Mouse (Mus musculus) midbrain, embryonic 10.5 days (tissue): ENCODE data around the gene Tsfm. TPM values are rescaled to one million over a fixed set of nuclear protein-coding genes. Genes with fewer than 3 reads are reported as not detected.
A peak's percentile ranks its signal among the peaks of the same experiment; 100 is the strongest.
"Not testable (repeated sequence)": the region's sequence is repeated elsewhere in the genome, so short reads cannot be mapped to it uniquely, and the experiment has no call there.

Experiments used
- DNase-seq: peaks from one replicate; pipeline ENCODE4 v3.0.0-alpha.2; 2017; ENCODE audit warnings: low spot score
- H3K27ac ChIP-seq: fragments of 300-500 bp; sonication (generic); replicated peaks from 2 replicates; pipeline ENCODE4 v1.5.1; 2016; ENCODE audit warnings: mild to moderate bottlenecking
- H3K27me3 ChIP-seq: fragments of 300-500 bp; sonication (generic); 2 replicates; pipeline ENCODE4 v1.6.1; 2016; ENCODE audit warnings: low read depth, mild to moderate bottlenecking; ENCODE audit not compliant: poor library complexity, severe bottlenecking
- H3K36me3 ChIP-seq: fragments of 300-500 bp; sonication (generic); 2 replicates; pipeline ENCODE4 v1.6.1; 2016; ENCODE audit warnings: mild to moderate bottlenecking, moderate library complexity
- H3K4me1 ChIP-seq: fragments of 300-500 bp; sonication (generic); 2 replicates; pipeline ENCODE4 v1.6.1; 2016
- H3K4me3 ChIP-seq: fragments of 300-500 bp; sonication (generic); 2 replicates; pipeline ENCODE4 v1.5.1; 2016; ENCODE audit warnings: mild to moderate bottlenecking, moderate library complexity
- H3K9me3 ChIP-seq: fragments of 300-500 bp; sonication (generic); replicated peaks from 2 replicates; pipeline ENCODE4 v1.6.1; 2016; ENCODE audit warnings: mild to moderate bottlenecking
- WGBS: fragments of 180-500 bp; shearing (Covaris S2); methylation state at CpG from one replicate; pipeline ENCODE4 v1.1.7; 2016; 5-methylcytosine and 5-hydroxymethylcytosine counted together
- polyA plus RNA-seq: library from polyadenylated mRNA; unstranded; fragments of >200 nt; fragmentation: Nextera tagmentation; extraction: Ambion mirVana; gene quantifications from 2 replicates; pipeline ENCODE4 v1.2.1, GENCODE M21; 2016

The Tsfm gene
- 101 and 107 TPM in 2 replicates for polyA plus RNA-seq

DNA sequence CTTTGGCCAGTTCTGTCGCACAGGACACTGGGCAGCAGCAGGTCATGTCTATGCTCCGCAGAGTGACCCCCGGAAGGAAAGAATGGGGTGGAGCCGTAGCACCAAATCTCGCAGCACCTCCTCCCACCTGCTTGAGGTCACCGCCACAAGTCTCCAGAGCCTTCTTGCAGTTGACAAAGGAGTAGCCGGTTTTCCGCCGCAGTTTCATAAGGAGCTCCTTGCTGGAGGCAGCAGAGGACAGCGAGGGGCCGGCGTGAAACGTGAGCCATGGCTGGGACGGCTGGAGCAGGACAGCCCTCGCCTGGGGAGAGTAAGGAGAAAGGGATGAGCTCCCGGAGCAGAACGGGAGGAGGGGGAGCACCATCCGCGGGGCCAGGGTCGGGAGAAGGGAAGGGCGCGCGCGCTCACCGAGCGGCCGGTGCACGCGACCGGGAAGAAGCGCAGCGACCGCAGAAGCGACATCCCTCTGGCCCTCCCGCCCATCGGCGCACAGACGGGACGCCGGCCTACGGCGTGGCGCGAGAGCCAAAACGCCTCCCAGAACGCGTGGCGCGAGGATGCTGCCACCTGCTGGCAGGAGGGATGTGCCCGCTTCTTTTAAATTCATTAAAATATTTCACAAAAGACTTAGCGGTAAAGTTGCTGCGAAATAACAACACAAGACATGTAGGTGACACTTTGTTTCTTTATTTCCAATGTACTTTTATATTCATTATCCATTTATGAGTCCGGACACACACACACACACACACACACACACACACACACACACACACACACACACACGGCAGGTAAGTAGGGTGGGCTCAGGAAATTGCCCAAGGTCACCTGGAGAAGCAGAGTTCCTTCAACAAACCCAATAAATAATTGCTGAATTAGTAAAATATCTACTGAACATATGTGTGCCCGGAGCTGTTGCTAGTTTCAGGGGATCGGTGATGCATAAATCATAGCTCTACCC, at the start of gene Tsfm:
TSS of gene Tsfm (minus strand) at position 505 of the 961 bp plus-strand sequence.
- H3K27me3 ChIP-seq: no peaks in the 10 kb centered on the region
- 6% methylated on average over 56 of the region's 56 CpGs for WGBS
- peak; percentile 91 for DNase-seq
- H3K4me3 ChIP-seq: peak within 1 kb of the TSS; percentile 69
- H3K36me3 ChIP-seq: peaks cover 39% of the 10 kb centered on the region
- peaks cover 13% of the 10 kb centered on the region for H3K4me1 ChIP-seq
- H3K27ac ChIP-seq: peak within 1 kb of the TSS; percentile 95
- no peaks in the 10 kb centered on the region for H3K9me3 ChIP-seq

DNA sequence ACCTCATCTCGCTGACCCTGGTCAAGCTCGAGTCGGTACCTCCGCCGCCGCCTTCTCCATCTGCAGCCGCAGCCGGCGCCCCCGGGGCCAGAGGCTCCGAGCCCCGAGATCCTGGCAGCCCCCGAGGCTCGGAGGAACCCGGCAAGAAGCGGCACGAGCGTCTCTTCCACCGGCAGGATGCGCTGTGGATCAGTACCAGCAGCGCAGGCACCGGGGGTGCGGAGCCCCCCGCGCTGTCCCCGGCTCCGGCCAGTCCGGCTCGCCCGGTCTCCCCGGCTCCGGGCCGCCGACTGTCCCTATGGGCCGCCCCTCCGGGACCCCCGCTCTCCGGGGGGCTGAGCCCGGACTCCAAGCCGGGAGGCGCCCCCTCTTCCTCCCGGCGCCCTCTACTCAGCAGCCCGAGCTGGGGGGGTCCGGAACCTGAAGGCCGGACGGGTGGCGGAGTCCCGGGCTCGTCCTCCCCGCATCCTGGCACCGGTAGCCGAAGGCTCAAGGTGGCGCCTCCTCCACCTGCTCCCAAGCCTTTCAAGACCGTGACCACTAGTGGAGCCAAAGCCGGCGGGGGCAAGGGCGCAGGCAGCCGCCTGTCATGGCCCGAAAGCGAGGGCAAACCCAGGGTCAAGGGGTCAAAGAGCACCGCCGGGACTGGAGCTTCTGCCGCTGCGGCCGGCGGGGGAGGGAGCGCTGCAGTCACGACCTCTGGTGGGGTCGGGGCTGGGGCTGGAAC, 49.2 kb upstream of the Tsfm start:
- peak overlapping the region; percentile 73 for H3K4me3 ChIP-seq
- peaks cover 73% of the 10 kb centered on the region for H3K4me1 ChIP-seq
- 1% methylated on average over 70 of the region's 70 CpGs for WGBS
- peak; percentile 59 for DNase-seq
- no peaks in the 10 kb centered on the region for H3K36me3 ChIP-seq
- H3K27me3 ChIP-seq: peaks cover 98% of the 10 kb centered on the region
- peak overlapping the region; percentile 83 for H3K27ac ChIP-seq
- no peaks in the 10 kb centered on the region; the same call in 1 of the 2 replicates for H3K9me3 ChIP-seq

DNA sequence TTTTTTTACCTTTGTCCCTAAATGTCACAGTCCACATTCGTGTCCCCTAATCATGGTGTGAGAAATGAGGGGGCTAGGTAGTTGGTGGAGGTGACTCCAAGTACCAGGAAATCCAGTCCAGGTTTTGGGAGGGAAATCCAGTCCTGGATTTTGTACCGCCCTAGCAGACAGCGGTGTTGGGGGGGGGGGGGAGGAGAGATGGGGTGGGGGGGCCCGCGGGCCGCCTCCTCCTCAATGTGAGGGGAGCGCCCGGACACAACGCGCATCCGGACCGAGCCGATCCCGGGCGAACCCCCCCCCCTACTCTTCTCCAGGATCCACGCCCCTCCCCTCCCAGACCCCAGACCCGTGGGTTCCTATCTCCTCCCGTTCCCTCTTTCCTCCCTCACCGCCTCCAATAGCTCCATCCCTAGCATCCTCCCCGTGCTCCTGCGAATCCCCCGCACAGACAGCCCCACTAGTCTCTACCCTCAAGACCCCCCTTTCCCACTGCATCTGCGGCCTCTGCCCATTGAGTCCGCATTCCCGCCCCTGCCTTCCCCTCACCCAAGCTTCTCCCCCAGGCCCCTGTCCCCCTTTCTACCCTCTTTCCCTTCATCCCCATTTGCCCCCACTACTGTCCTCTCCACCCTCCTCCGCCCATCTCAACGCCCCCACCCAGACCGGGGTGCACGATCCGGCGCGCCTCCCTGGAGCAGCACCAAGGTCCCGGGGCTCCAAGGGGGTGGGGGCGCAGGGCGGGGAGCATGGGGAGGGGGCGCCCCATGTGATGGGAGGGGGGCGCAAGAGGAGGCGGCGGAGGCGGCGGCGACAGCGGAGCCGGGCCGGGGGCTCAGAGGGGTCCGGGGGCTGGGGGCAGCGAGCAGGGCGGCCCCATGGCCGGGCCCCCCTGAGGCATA, 48.3 kb upstream of the Tsfm start:
- Histone ChIP-seq H3K4me3 (peak overlapping the region; percentile 73), H3K36me3 (no peaks in the 10 kb centered on the region), H3K4me1 (peaks cover 73% of the 10 kb centered on the region), H3K27ac (peak overlapping the region; percentile 83), H3K9me3 (no peaks in the 10 kb centered on the region; the same call in 1 of the 2 replicates), H3K27me3 (peaks cover 90% of the 10 kb centered on the region)
- under 1% methylated on average over 46 of the region's 49 CpGs for WGBS
- peak; percentile 75 for DNase-seq

DNA sequence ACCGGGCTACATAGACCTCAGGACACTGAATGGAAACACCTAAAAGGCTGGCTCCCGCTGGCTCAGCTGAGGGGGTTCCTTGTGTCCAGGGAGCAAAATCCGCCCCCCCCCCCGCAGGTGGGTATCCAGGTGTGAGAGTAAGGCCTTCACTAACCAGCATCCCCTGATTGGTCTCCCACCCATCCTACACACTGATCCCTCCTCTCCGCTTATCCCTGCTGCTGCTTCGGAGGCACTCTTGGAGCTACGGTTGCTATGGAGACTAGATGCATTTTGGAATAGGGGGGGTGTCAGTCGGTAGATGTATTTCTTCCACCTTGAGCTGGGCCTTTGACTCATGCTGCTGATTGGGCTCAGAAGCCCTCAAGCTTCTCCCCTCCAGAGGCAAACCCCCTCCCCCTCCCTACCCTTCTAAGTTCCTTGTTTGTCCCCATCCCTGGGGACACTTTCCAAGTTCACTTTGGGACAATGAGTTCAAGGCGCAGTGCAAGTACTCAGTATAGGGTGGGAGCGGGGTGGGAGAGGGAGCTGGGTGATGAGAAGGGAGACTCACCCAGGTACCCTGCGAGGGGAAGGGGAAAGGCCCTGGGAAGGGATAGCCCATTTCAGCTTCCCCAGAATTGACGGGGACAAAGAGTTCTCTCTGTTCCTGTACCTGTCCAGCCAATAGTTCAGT, 47.5 kb upstream of the Tsfm start:
- Histone ChIP-seq H3K27me3 (peaks cover 82% of the 10 kb centered on the region), H3K4me3 (peak overlapping the region; percentile 73), H3K27ac (peak overlapping the region; percentile 83), H3K36me3 (no peaks in the 10 kb centered on the region), H3K9me3 (no peaks in the 10 kb centered on the region; the same call in 1 of the 2 replicates), H3K4me1 (peaks cover 68% of the 10 kb centered on the region)
- no peak for DNase-seq
- 2% methylated on average over 12 of the region's 12 CpGs for WGBS

DNA sequence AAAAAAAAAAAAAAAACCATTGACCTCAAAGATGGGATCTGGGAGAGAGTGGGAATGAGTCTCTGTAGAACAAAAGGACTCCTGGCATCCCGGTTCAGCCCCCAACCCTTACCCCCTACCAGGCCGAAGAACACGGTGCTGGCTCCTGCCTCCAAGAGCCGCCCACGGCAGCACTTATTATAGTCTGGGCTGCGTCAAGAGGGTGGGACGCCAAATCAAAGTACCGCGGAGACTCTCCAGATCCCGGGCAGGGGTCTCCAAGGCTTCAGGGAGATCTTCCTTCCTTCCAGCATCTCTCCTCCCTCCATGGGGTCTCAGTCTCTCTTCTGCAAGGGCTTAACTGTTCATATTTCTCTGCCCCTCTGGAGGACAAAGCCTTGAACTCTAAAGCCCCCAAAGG, 46.9 kb upstream of the Tsfm start:
- 6% methylated on average over 10 of the region's 10 CpGs for WGBS
- Histone ChIP-seq H3K27me3 (peaks cover 75% of the 10 kb centered on the region), H3K4me3 (peak overlapping the region; percentile 73), H3K36me3 (no peaks in the 10 kb centered on the region), H3K4me1 (peaks cover 62% of the 10 kb centered on the region), H3K9me3 (no peaks in the 10 kb centered on the region; the same call in 1 of the 2 replicates), H3K27ac (peak overlapping the region; percentile 83; the same call in 1 of the 2 replicates)
- DNase-seq: no peak

DNA sequence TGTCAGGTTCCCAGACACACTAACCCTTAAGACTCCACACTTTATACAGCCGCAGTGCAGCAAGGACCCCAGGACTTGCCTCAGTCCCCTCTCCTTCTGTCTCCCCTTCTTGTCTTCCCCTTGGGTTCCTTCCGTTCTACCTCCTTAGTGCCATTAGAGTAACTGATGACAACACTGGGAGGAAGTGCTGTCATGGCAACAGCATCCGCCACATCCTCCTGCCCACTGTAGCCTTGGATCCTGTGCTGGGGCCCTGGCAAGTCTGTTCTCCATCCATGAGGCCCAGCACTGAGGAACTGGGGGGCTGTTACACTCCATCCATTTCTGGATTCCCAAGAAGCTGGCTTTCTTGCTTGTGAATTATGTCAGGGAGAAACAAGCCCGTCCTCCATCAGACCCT, 45.4 kb upstream of the Tsfm start:
- H3K4me3 ChIP-seq: no peak overlapping the region
- no peak for DNase-seq
- peaks cover 61% of the 10 kb centered on the region for H3K27me3 ChIP-seq
- H3K36me3 ChIP-seq: no peaks in the 10 kb centered on the region
- H3K9me3 ChIP-seq: no peaks in the 10 kb centered on the region; the same call in 1 of the 2 replicates
- 65% methylated on average over 4 of the region's 4 CpGs for WGBS
- no peak overlapping the region for H3K27ac ChIP-seq
- peaks cover 53% of the 10 kb centered on the region for H3K4me1 ChIP-seq

DNA sequence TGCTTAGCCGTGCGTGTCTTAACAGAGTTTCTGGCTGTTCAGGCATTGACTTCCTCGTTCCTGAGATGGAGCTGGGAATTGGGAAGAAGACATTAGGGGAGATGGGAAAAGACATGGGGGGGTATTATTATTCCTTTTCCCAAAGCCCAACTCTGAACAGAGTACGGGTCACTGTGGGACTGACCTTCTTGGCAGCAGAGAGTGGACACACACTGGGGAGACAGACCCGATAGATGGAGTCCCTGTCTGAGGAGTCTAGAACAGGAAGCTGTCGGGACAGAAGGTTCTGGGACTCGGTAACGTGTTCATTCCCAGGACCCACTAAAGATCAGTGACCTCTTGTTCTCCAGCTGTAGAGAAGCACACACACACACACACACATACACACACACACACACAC, 45.0 kb upstream of the Tsfm start:
- peak overlapping the region; percentile 9; the same call in 1 of the 2 replicates for H3K27ac ChIP-seq
- WGBS: 81% methylated on average over 8 of the region's 8 CpGs
- peaks cover 53% of the 10 kb centered on the region for H3K4me1 ChIP-seq
- peaks cover 57% of the 10 kb centered on the region for H3K27me3 ChIP-seq
- no peaks in the 10 kb centered on the region; the same call in 1 of the 2 replicates for H3K9me3 ChIP-seq
- no peak for DNase-seq
- H3K4me3 ChIP-seq: no peak overlapping the region
- H3K36me3 ChIP-seq: no peaks in the 10 kb centered on the region

DNA sequence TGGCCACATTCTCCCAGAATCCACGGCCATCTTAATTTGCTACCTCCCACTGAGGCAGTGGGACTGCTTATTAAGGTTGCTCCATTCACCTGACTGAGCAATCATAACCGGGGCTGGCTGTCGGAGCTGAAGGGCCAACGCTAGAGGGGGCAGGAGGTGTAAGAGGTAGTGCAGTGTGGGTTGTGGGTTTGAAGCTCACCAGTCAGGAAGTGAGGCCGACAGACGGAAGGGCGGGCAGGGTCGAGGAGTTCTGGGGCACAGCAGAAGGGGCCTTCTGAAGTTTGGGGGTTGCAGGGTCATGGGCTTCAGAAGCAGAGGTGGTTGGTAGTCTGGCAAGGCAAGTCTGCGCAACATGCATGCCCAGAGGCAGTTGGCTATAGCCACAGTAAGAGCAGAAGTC, 44.4 kb upstream of the Tsfm start, which contains the start of gene Agap2:
TSS of gene Agap2 (plus strand) at position 205 of the 400 bp plus-strand sequence.
- peaks cover 49% of the 10 kb centered on the region for H3K4me1 ChIP-seq
- peak within 1 kb of the TSS; percentile 9; the same call in 1 of the 2 replicates for H3K27ac ChIP-seq
- H3K4me3 ChIP-seq: no peak within 1 kb of the TSS
- no peaks in the 10 kb centered on the region; the same call in 1 of the 2 replicates for H3K9me3 ChIP-seq
- H3K36me3 ChIP-seq: no peaks in the 10 kb centered on the region
- peaks cover 51% of the 10 kb centered on the region for H3K27me3 ChIP-seq
- 70% methylated on average over 9 of the region's 9 CpGs for WGBS
- DNase-seq: no peak

DNA sequence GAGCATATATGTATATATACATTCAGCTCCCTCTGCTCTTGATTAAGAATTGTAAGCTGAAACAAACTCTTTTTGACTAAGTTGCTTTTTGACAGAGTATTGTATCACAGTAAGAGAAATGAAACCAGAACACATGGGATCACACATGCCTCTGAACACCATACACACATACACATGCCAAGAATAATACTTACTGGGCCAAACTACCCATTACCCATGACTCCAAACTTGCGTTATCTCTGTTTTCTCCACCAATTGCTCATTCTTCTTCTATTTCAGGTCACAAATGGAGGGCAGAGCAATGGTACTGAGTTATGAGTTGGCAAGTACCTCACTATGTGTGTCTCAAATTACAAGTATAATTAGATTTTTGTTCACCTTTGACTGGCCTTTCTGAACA, 43.3 kb upstream of the Tsfm start:
- Histone ChIP-seq H3K36me3 (no peaks in the 10 kb centered on the region), H3K27me3 (peaks cover 40% of the 10 kb centered on the region), H3K9me3 (no peaks in the 10 kb centered on the region), H3K4me1 (peaks cover 44% of the 10 kb centered on the region), H3K27ac (no peak overlapping the region), H3K4me3 (no peak overlapping the region)
- 98% methylated on average over 1 of the region's 1 CpGs for WGBS
- no peak for DNase-seq

DNA sequence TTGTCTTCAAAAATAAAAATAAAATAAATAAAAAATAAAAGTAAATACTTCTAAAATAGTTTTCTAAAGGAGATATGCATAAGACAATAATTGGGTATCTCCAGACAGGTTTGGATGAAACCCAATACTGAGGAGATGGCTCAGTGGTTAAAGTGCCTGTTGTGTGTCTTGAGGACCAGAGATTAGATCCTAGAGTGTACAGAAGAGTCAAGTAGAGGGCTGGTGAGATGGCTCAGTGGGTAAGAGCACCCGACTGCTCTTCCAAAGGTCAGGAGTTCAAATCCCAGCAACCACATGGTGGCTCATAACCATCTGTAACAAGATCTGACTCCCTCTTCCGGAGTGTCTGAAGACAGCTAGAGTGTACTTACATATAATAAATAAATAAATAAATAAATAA, 42.3 kb upstream of the Tsfm start:
- H3K9me3 ChIP-seq, H3K27ac ChIP-seq, DNase-seq, H3K4me3 ChIP-seq: not testable (repeated sequence)
- Histone ChIP-seq H3K36me3 (peaks cover 10% of the 10 kb centered on the region), H3K27me3 (peaks cover 32% of the 10 kb centered on the region), H3K4me1 (peaks cover 44% of the 10 kb centered on the region)
- WGBS: 86% methylated on average over 2 of the region's 2 CpGs

DNA sequence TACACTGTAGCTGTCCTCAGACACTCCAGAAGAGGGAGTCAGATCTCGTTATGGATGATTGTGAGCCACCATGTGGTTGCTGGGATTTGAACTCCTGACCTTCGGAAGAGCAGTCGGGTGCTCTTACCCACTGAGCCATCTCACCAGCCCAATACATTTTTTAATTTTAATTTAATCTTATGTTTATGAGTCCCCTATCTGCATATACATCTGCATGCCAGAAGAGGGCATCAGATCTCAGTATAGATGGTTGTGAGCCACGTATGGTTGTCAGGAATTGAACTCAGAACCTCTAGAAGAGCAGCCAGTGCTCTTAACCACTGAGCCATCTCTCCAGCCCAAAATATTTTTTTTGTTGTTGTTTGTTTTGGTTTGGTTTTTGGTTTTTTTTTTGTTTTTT, 41.6 kb upstream of the Tsfm start:
- Histone ChIP-seq H3K36me3 (peaks cover 17% of the 10 kb centered on the region), H3K4me1 (peaks cover 40% of the 10 kb centered on the region), H3K27me3 (peaks cover 25% of the 10 kb centered on the region)
- not testable (repeated sequence) for DNase-seq, H3K9me3 ChIP-seq, H3K4me3 ChIP-seq, H3K27ac ChIP-seq
- 92% methylated on average over 4 of the region's 4 CpGs for WGBS
